Mouse (Mus musculus) lung, embryonic 16.5 days (tissue): ENCODE measurements at regions not wholly inside any gene's neighbourhood (a gene's known extent, or its start where the extent isn't known, plus 50 kb on each side); places are given as distances from the start of the nearest gene placed in this dataset.

ENCODE experiments used
- ATAC-seq: fragments of 200-750 bp; cut with Nextera tagmentation; 2 replicates; pipeline ENCODE4 v1.8.0; 2017; ENCODE audit warnings: low read depth, mild to moderate bottlenecking, moderate library complexity
- H3K27ac ChIP-seq: fragments of 300-500 bp; sonication (generic); 2 replicates; pipeline ENCODE4 v1.5.1; 2014; ENCODE audit warnings: mild to moderate bottlenecking, control low read depth, low read length
- H3K27me3 ChIP-seq: fragments of 300-500 bp; sonication (generic); 2 replicates; pipeline ENCODE4 v1.6.1; 2014; ENCODE audit warnings: low read depth, low read length, mixed read lengths; ENCODE audit not compliant: control insufficient read depth, insufficient read depth
- H3K36me3 ChIP-seq: fragments of 300-500 bp; sonication (generic); 2 replicates; pipeline ENCODE4 v1.6.1; 2014; ENCODE audit warnings: low read length; ENCODE audit not compliant: control insufficient read depth, insufficient read depth
- H3K4me1 ChIP-seq: fragments of 300-500 bp; sonication (generic); replicated peaks from 2 replicates; pipeline ENCODE4 v1.6.1; 2014; ENCODE audit warnings: low read length, mixed read lengths; ENCODE audit not compliant: control insufficient read depth, insufficient read depth
- H3K4me2 ChIP-seq: fragments of 300-500 bp; sonication (generic); 2 replicates; pipeline ENCODE4 v1.6.1; 2014; ENCODE audit warnings: low read depth, low read length, control low read depth
- H3K4me3 ChIP-seq: fragments of 300-500 bp; sonication (generic); 2 replicates; pipeline ENCODE4 v1.5.1; 2014; ENCODE audit warnings: mild to moderate bottlenecking, low read length, control low read depth
- H3K9ac ChIP-seq: fragments of 300-500 bp; sonication (generic); 2 replicates; pipeline ENCODE4 v1.6.1; 2014; ENCODE audit warnings: low read length, control low read depth
- H3K9me3 ChIP-seq: fragments of 300-500 bp; sonication (generic); 2 replicates; pipeline ENCODE4 v1.6.1; 2016; ENCODE audit warnings: low read length; ENCODE audit not compliant: control insufficient read depth
- WGBS: fragments of 180-500 bp; shearing (Covaris S2); extraction: QIAGEN DNeasy Blood & Tissue Kit; methylation state at CpG from one replicate; pipeline ENCODE4 v1.1.7; 2014; 5-methylcytosine and 5-hydroxymethylcytosine counted together

DNA sequence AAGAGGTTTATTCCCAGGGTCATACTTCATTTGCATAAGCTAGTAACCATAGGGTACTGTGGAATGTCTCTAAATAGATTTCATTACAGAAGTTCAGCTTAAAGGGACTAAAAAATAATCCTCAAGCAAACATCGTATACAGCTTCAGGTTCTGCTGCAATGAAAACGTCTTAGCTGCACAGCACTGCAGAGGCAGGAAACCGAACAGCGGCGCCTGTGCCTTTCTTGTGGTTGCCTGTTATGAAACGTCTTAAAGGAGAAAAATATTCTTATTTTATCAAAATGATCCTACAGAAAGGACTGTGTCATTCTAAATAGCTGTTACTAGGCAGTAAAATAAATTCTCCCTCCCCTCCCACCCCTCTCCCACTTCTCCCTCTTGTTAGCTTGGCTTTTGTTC lies 226.0 kb upstream of the Fam241a start:
- Histone ChIP-seq H3K27ac (no peak overlapping the region), H3K4me2 (no peak overlapping the region), H3K9ac (no peak overlapping the region), H3K4me1 (no peaks in the 10 kb centered on the region), H3K27me3 (no peaks in the 10 kb centered on the region), H3K36me3 (no peaks in the 10 kb centered on the region), H3K4me3 (no peak overlapping the region), H3K9me3 (no peaks in the 10 kb centered on the region)
- no peak for ATAC-seq
- WGBS, result 68% methylated on average over 6 of the region's 6 CpGs

DNA sequence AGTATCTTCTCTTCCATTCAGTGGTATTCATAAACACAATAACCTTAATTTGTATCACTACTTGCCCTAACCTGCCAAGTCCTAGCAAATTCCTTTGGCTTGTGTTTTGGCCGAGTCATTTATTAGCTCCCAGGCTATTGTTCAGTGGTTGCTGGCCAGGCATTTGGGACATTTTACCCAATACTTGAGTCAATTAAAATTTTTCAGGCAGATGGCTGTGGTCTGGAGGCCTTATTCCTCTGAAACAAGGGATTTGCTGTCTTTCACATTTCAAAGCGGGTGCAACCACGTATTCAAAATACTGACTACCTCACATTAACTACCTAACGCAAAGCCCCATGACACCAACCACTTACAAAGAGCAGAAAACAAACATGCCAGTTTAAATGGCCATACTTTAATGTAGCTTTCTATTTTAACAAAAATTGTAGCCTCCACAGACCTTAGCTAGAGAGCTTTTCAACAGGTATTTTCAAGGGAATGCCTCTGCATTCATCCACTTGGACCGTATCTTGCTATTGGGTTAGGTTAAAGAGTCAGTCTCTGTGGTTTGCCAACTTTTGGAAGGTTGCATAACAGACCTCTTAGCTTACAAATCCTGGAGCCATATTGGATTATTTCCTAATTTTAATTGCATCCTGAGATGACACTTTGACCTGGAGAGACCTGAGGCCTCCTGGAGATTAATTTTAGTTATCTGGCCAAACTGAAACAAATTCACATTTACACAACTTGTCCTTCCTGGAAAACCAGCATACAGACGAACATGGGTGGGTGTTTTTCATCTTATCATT lies 224.7 kb upstream of the Fam241a start:
- Histone ChIP-seq H3K36me3 (no peaks in the 10 kb centered on the region), H3K4me3 (no peak overlapping the region), H3K27me3 (no peaks in the 10 kb centered on the region), H3K4me1 (no peaks in the 10 kb centered on the region), H3K9ac (no peak overlapping the region), H3K27ac (no peak overlapping the region), H3K9me3 (no peaks in the 10 kb centered on the region), H3K4me2 (no peak overlapping the region)
- no peak for ATAC-seq
- 75% methylated on average over 6 of the region's 6 CpGs for WGBS

DNA sequence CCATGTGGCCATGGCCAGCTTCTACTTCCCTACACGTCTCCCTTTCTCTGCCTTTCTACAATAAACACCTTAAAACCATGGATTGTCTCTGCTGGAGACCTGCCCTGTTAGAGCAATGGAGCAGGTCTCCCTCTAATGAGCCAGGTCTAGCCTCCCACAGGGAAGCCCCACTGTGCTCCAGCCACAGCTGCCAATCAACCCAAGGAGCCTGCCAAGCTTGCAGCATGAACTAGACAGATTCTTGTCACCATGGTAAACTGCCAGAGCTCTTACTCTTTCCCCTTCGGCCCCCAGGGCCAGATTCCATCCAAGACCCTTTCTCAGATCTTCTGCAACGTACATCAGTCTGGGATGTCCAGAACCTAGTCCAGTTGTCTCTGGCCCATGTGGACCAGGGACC lies 217.1 kb upstream of the Fam241a start:
- Histone ChIP-seq H3K9me3 (no peaks in the 10 kb centered on the region), H3K4me2 (no peak overlapping the region), H3K4me1 (no peaks in the 10 kb centered on the region), H3K36me3 (no peaks in the 10 kb centered on the region), H3K9ac (no peak overlapping the region), H3K27ac (no peak overlapping the region), H3K27me3 (no peaks in the 10 kb centered on the region), H3K4me3 (no peak overlapping the region)
- no peak for ATAC-seq
- 65% methylated on average over 3 of the region's 3 CpGs for WGBS

DNA sequence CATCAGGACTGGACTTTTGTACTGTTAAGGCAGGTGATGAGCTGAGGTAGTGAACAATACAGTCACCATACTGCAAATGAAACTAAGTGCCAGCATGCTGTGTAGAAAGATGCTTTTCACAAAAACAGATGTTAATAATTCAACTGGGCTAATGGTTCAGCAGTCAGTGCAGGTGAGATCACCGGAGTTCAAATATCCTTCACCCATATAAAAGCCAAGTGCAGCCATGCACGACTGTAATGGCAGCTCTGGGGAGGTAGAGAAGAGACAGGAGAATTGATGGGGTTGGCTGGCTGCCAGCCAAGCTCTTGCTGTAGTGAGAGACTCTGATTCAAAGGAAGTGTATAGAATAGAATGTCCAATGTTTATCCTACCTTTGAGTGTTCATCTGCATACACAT lies 214.3 kb upstream of the Fam241a start:
- Histone ChIP-seq H3K36me3 (no peaks in the 10 kb centered on the region), H3K4me3 (no peak overlapping the region), H3K27ac (no peak overlapping the region), H3K4me2 (no peak overlapping the region), H3K4me1 (no peaks in the 10 kb centered on the region), H3K27me3 (no peaks in the 10 kb centered on the region), H3K9me3 (no peaks in the 10 kb centered on the region), H3K9ac (no peak overlapping the region)
- WGBS, result 58% methylated on average over 2 of the region's 2 CpGs
- ATAC-seq, result no peak

DNA sequence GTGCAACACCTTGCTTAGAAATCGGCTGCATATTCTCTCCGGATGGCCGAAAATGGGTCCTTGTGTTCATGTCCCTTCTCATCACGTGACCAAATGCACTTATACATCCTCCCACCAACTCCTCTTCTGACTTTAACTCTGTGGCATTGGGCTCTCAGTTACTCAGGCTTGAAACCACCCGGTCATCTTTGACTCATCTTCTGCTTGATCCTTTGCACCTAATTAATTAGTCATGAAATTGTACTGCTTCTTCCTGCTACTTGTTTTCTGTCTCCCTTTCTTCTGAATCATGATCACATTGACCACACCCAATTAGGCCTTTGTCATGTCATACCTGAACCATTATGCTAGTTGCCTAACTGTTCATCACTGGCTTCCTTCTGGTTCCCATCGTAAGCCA lies 208.4 kb upstream of the Fam241a start:
- no peak for ATAC-seq
- H3K4me3 ChIP-seq, result no peak overlapping the region
- no peaks in the 10 kb centered on the region for H3K9me3 ChIP-seq
- no peak overlapping the region for H3K9ac ChIP-seq
- 87% methylated on average over 6 of the region's 6 CpGs for WGBS
- H3K4me2 ChIP-seq, result no peak overlapping the region
- no peaks in the 10 kb centered on the region for H3K27me3 ChIP-seq
- H3K36me3 ChIP-seq, result no peaks in the 10 kb centered on the region
- no peaks in the 10 kb centered on the region for H3K4me1 ChIP-seq
- H3K27ac ChIP-seq, result no peak overlapping the region

DNA sequence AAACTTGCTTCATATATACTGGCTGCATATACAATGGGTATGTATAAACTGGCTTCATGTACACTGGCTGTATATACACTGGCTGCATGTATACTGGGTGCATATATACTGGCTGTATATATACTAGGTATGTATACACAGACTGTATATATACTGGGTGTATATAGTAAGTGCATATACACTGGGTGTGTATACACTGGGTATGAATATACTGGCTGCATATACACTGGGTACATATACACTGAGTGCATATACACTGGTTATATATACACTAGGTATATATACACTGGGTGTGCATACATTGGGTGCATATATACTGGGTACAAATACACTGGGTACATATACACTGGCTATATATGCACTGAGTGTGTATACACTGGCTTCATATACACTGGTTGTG lies 196.9 kb upstream of the Fam241a start:
- no peaks in the 10 kb centered on the region for H3K27me3 ChIP-seq
- no peaks in the 10 kb centered on the region for H3K4me1 ChIP-seq
- no peak for ATAC-seq

DNA sequence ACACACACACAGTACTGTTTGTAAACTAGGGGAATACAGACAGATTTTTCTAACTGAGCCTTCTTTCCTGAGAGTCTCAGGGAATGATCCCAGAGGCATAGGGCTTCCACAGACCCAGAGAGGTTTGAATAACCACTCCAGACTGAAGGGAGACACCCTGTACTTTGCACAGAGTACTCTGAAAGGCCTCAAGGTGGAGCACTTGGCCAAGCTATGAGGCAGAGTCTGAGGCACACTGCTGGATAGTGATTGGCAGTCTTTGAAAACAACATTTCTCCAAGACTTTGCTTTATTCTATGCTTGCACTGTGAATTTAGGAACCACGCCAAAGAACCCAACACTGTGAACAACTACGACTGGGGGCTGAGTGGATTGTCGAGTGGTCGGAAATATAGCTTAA lies 192.1 kb upstream of the Fam241a start:
- Histone ChIP-seq H3K9me3 (no peaks in the 10 kb centered on the region), H3K9ac (no peak overlapping the region), H3K4me2 (peak overlapping the region; percentile 11; the same call in 1 of the 2 replicates), H3K27me3 (no peaks in the 10 kb centered on the region), H3K27ac (no peak overlapping the region), H3K4me1 (no peaks in the 10 kb centered on the region), H3K36me3 (no peaks in the 10 kb centered on the region), H3K4me3 (no peak overlapping the region)
- peak; percentile 93 for ATAC-seq
- WGBS, result 6% methylated on average over 4 of the region's 4 CpGs

More for the DNA sequence above, 196.9 kb upstream of the Fam241a start:
- no peaks in the 10 kb centered on the region for H3K9me3 ChIP-seq
- no peak overlapping the region for H3K4me2 ChIP-seq
- H3K36me3 ChIP-seq, result no peaks in the 10 kb centered on the region
- H3K27ac ChIP-seq, result no peak overlapping the region
- no peak overlapping the region for H3K4me3 ChIP-seq
- no peak overlapping the region for H3K9ac ChIP-seq

DNA sequence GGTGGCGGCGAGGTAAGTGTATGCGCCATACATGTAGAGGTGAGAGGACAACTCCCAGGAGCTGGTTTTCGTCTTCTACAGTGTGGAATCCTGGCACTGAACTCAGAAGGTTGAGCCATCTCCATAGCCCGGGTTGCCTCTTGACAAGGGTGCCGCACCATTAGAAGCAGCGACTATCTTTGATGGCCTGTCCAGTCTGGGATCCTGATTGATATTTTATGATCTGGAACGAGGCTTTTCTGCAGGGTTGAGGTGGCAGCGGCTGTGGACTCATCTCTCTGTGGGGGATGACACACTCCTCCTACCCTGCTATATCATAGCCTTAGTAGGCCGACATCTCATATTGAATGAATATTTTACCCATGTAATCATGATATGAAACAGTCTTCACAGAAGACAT lies 191.0 kb upstream of the Fam241a start:
- H3K27me3 ChIP-seq, result no peaks in the 10 kb centered on the region
- H3K9me3 ChIP-seq, result no peaks in the 10 kb centered on the region
- no peak overlapping the region for H3K4me3 ChIP-seq
- no peaks in the 10 kb centered on the region for H3K36me3 ChIP-seq
- no peak for ATAC-seq
- H3K4me2 ChIP-seq, result no peak overlapping the region
- no peak overlapping the region for H3K27ac ChIP-seq
- no peak overlapping the region for H3K9ac ChIP-seq
- 81% methylated on average over 10 of the region's 10 CpGs for WGBS
- H3K4me1 ChIP-seq, result no peaks in the 10 kb centered on the region

DNA sequence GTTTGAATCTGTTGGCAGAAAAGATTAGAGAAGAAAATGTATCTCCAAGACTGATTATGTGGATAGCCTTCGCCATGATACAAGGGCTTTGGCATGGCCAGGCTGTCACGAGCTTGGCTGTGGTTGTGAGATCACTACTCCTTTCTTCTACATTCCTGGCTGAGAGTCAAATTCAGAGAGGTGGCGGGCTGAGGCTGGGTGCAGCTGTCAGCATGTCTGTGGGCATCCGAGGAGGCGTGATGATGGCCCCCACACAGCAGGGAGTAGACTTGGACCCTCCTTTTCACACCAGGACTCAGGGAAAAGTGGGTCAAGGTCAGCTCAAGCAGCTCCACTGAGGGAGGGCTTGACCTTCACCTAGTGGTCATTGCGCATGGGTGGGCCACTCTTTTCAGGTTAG lies 186.3 kb upstream of the Fam241a start:
- Histone ChIP-seq H3K9me3 (no peaks in the 10 kb centered on the region), H3K27me3 (no peaks in the 10 kb centered on the region), H3K9ac (no peak overlapping the region), H3K4me1 (no peaks in the 10 kb centered on the region), H3K4me2 (no peak overlapping the region), H3K4me3 (no peak overlapping the region), H3K36me3 (no peaks in the 10 kb centered on the region), H3K27ac (no peak overlapping the region)
- 54% methylated on average over 6 of the region's 6 CpGs for WGBS
- no peak for ATAC-seq

DNA sequence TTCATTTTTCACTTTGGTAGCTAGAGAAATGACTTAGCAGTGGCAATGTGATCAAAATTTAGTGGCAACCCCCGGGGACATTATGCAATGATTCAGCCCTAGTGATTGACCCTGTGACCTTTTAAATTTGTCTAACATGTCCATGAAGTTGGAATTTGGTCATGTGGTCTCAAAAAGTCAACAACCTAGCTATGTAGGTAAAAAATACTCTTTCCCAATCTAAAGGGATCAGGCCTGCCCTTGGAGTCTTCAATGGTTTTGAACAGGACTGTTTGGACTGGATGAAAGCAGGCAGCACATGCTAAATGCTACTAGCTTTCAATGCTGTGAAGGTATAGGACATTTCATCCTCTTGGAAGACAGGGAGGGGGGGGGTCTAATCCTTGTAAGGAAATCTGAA lies 185.3 kb upstream of the Fam241a start:
- 51% methylated on average over 1 of the region's 1 CpGs for WGBS

More for the DNA sequence above, 185.3 kb upstream of the Fam241a start:
- Histone ChIP-seq H3K4me2 (no peak overlapping the region), H3K36me3 (no peaks in the 10 kb centered on the region), H3K9me3 (no peaks in the 10 kb centered on the region), H3K9ac (no peak overlapping the region), H3K4me3 (no peak overlapping the region), H3K27me3 (no peaks in the 10 kb centered on the region), H3K4me1 (no peaks in the 10 kb centered on the region), H3K27ac (no peak overlapping the region)
- ATAC-seq, result no peak
